Mouse (Mus musculus) limb, embryonic 14.5 days (tissue): Measurements from ENCODE around the gene Stil. TPM values are rescaled to one million over a fixed set of nuclear protein-coding genes. Genes with fewer than 3 reads are reported as not detected.
A peak's percentile ranks its signal among the peaks of the same experiment; 100 is the strongest.

Experiments used
- ATAC-seq: fragments of 200-750 bp; cut with Nextera tagmentation; 2 replicates; pipeline ENCODE4 v1.8.0; 2017; ENCODE audit warnings: low read depth, moderate number of reproducible peaks, moderate TSS enrichment; ENCODE audit not compliant: low FRiP score
- DNase-seq: peaks from one replicate; pipeline ENCODE4 v3.0.0-alpha.2; 2015; ENCODE audit warnings: low spot score
- H3K27ac ChIP-seq: fragments of 300-500 bp; sonication (generic); replicated peaks from 2 replicates; pipeline ENCODE4 v1.5.1; 2014; ENCODE audit warnings: low read depth, mild to moderate bottlenecking, low read length, moderate library complexity, mixed read lengths
- H3K27me3 ChIP-seq: fragments of 300-500 bp; sonication (generic); 2 replicates; pipeline ENCODE4 v1.6.1; 2014; ENCODE audit warnings: low read length, mixed read lengths; ENCODE audit not compliant: control insufficient read depth, insufficient read depth
- H3K36me3 ChIP-seq: fragments of 300-500 bp; sonication (generic); 2 replicates; pipeline ENCODE4 v1.6.1; 2014; ENCODE audit warnings: mild to moderate bottlenecking, low read length, moderate library complexity, mixed read lengths; ENCODE audit not compliant: control insufficient read depth, insufficient read depth
- H3K4me1 ChIP-seq: fragments of 300-500 bp; sonication (generic); 2 replicates; pipeline ENCODE4 v1.6.1; 2014; ENCODE audit warnings: antibody characterized with exemption, low read length, mixed read lengths; ENCODE audit not compliant: control insufficient read depth, insufficient read depth
- H3K4me2 ChIP-seq: fragments of 300-500 bp; sonication (generic); replicated peaks from 2 replicates; pipeline ENCODE4 v1.6.1; 2014; ENCODE audit warnings: low read depth, mild to moderate bottlenecking, low read length, moderate library complexity; ENCODE audit not compliant: severe bottlenecking
- H3K4me3 ChIP-seq: fragments of 300-500 bp; sonication (generic); replicated peaks from 2 replicates; pipeline ENCODE4 v1.5.1; 2014; ENCODE audit warnings: low read length
- H3K9ac ChIP-seq: fragments of 300-500 bp; sonication (generic); 2 replicates; pipeline ENCODE4 v1.6.1; 2014; ENCODE audit warnings: mild to moderate bottlenecking, low read depth, low read length, moderate library complexity; ENCODE audit not compliant: severe bottlenecking
- H3K9me3 ChIP-seq: fragments of 300-500 bp; sonication (generic); 2 replicates; pipeline ENCODE4 v1.6.1; 2016; ENCODE audit warnings: low read length; ENCODE audit not compliant: control insufficient read depth
- POLR2A ChIP-seq: fragments of 200-500 bp; IDR thresholded peaks from 2 replicates; pipeline ENCODE4 v1.8.0; 2012; ENCODE audit warnings: inconsistent platforms, mild to moderate bottlenecking, moderate library complexity, borderline replicate concordance; ENCODE audit not compliant: insufficient read depth, insufficient read length; ENCODE audit errors: extremely low read depth
- WGBS: fragments of 180-500 bp; shearing (Covaris S2); extraction: QIAGEN DNeasy Blood & Tissue Kit; methylation state at CpG from one replicate; pipeline ENCODE4 v1.1.7; 2014; 5-methylcytosine and 5-hydroxymethylcytosine counted together
- polyA plus RNA-seq, 2 experiments: library from polyadenylated mRNA; depleted of rRNA in 1 of 2; stranded (reverse) in 1 of 2; unstranded in 1 of 2; fragments of >200 nt; fragmentation: Nextera tagmentation in 1 of 2; extraction: Ambion mirVana in 1 of 2; gene quantifications; 2 replicates each; pipeline versions ENCODE4 v1.2.1 to v1.2.3; 2012 to 2014

The Stil gene
- polyA plus RNA-seq, 2 experiments, result 12.8 to 16.2 TPM

GRCm38 (mm10) chr4:115000429-115000795 lies 453 bp downstream of the Stil start:
- ATAC-seq (no peak; the same call in 1 of the 2 replicates), DNase-seq (peak; percentile 13)
- peak overlapping the region; percentile 62 for H3K9ac ChIP-seq
- peak overlapping the region; percentile 56 for H3K4me2 ChIP-seq
- no peak for TF ChIP-seq POLR2A
- no peaks in the 10 kb centered on the region for H3K27me3 ChIP-seq
- 2% methylated on average over 8 of the region's 8 CpGs for WGBS
- H3K4me1 ChIP-seq, result peaks cover 12% of the 10 kb centered on the region
- peak overlapping the region; percentile 67 for H3K4me3 ChIP-seq
- no peaks in the 10 kb centered on the region for H3K9me3 ChIP-seq
- peaks cover 13% of the 10 kb centered on the region; the same call in 1 of the 2 replicates for H3K36me3 ChIP-seq
- 0 out of 2 replicates have a peak overlapping the region, but pooled peaks have one; percentile 41 for H3K27ac ChIP-seq

GRCm38 (mm10) chr4:115014276-115014675 lies 14.3 kb downstream of the Stil start:
- TF ChIP-seq POLR2A, result no peak
- no peak overlapping the region for H3K4me3 ChIP-seq
- H3K9ac ChIP-seq, result no peak overlapping the region
- no peaks in the 10 kb centered on the region for H3K27me3 ChIP-seq
- H3K4me2 ChIP-seq, result no peak overlapping the region
- no peak for DNase-seq
- no peak overlapping the region for H3K27ac ChIP-seq
- no peaks in the 10 kb centered on the region for H3K9me3 ChIP-seq
- peaks cover 40% of the 10 kb centered on the region for H3K36me3 ChIP-seq
- no peak for ATAC-seq
- H3K4me1 ChIP-seq, result no peaks in the 10 kb centered on the region
- WGBS, result 92% methylated on average over 3 of the region's 3 CpGs

- DNase-seq (no peak), ATAC-seq (no peak)
- Histone ChIP-seq H3K4me3 (no peak overlapping the region), H3K9ac (no peak overlapping the region), H3K9me3 (no peaks in the 10 kb centered on the region), H3K4me1 (no peaks in the 10 kb centered on the region), H3K27me3 (no peaks in the 10 kb centered on the region), H3K36me3 (peaks cover 52% of the 10 kb centered on the region), H3K4me2 (no peak overlapping the region), H3K27ac (no peak overlapping the region)
- no peak for TF ChIP-seq POLR2A
- WGBS, result 93% methylated on average over 3 of the region's 3 CpGs
Observed at GRCm38 (mm10) chr4:115019997-115020396, 20.0 kb downstream of the Stil start.

- peaks cover 33% of the 10 kb centered on the region for H3K36me3 ChIP-seq
- no peak for TF ChIP-seq POLR2A
- no peaks in the 10 kb centered on the region for H3K9me3 ChIP-seq
- WGBS, result 81% methylated on average over 6 of the region's 6 CpGs
- DNase-seq, result no peak
- H3K4me2 ChIP-seq, result no peak overlapping the region
- H3K27ac ChIP-seq, result no peak overlapping the region
- no peaks in the 10 kb centered on the region for H3K27me3 ChIP-seq
- H3K4me1 ChIP-seq, result no peaks in the 10 kb centered on the region
- no peak overlapping the region for H3K4me3 ChIP-seq
- ATAC-seq, result no peak
- H3K9ac ChIP-seq, result no peak overlapping the region
Observed at GRCm38 (mm10) chr4:115035043-115035442, 35.1 kb downstream of the Stil start.

- ATAC-seq, result no peak
- H3K4me2 ChIP-seq, result no peak overlapping the region
- peak; percentile 32 for DNase-seq
- H3K4me1 ChIP-seq, result no peaks in the 10 kb centered on the region
- peaks cover 35% of the 10 kb centered on the region for H3K36me3 ChIP-seq
- H3K4me3 ChIP-seq, result no peak overlapping the region
- WGBS, result 39% methylated on average over 4 of the region's 4 CpGs
- no peaks in the 10 kb centered on the region for H3K9me3 ChIP-seq
- TF ChIP-seq POLR2A, result no peak
- H3K27me3 ChIP-seq, result no peaks in the 10 kb centered on the region
- no peak overlapping the region for H3K9ac ChIP-seq
- H3K27ac ChIP-seq, result no peak overlapping the region
Observed at GRCm38 (mm10) chr4:115038242-115038641, 38.3 kb downstream of the Stil start.

GRCm38 (mm10) chr4:115045621-115046020 lies 45.7 kb downstream of the Stil start:
- Histone ChIP-seq H3K4me3 (no peak overlapping the region), H3K4me1 (no peaks in the 10 kb centered on the region), H3K9ac (no peak overlapping the region), H3K27ac (no peak overlapping the region), H3K4me2 (no peak overlapping the region), H3K9me3 (no peaks in the 10 kb centered on the region), H3K36me3 (peaks cover 17% of the 10 kb centered on the region), H3K27me3 (peaks cover 14% of the 10 kb centered on the region)
- WGBS, result 80% methylated on average over 3 of the region's 3 CpGs
- DNase-seq (no peak), ATAC-seq (no peak)
- TF ChIP-seq POLR2A, result no peak
